Mouse (Mus musculus): ENCODE measurements around the gene Tpcn2. TPM values are rescaled to one million over a fixed set of nuclear protein-coding genes. Genes with fewer than 3 reads are reported as not detected.

Tpcn2 gene
- 9.1 and 10.3 TPM in 2 replicates for polyA plus RNA-seq (2015; fragmentation: Nextera tagmentation; extraction: Ambion mirVana)

DNA sequence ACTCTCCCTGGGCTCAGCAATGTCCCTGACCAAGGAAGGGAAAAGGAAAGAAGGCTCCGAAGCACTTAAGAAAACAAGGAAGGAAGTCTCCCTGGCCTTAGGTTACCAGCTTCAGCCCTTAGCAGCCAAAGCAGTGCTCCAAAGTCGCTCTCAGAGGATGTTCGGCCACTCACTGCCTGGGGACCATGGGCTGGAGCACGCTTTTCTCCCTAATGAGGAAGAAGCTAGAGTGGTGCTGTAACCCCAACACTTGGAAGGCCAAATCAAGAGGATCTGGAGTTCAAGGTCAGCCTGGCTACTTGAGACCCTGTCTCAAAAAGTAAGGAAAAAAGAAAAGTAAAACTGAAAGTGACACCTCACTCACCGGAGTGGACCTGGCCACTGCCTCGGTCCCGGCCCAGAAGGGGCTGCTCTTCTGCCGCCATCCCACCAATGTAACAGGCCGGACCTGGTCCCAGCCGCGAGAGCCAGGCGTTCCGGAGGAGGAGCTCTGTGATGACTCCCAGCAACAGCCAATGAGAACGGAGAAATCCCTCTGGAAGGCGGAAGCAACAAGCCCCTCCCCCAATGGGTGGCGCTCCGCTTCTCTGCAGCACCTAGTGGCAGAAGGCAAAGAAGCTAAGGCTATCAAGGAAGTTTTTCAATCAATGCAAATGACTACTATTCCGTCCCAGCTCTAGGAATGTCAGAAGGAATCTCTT, at the start of gene Tpcn2:
Gene Tpcn2 (minus strand): TSS at position 525 of the 701 bp plus-strand sequence.
- H3K4me2 ChIP-seq = peak within 1 kb of the TSS; percentile 88

DNA sequence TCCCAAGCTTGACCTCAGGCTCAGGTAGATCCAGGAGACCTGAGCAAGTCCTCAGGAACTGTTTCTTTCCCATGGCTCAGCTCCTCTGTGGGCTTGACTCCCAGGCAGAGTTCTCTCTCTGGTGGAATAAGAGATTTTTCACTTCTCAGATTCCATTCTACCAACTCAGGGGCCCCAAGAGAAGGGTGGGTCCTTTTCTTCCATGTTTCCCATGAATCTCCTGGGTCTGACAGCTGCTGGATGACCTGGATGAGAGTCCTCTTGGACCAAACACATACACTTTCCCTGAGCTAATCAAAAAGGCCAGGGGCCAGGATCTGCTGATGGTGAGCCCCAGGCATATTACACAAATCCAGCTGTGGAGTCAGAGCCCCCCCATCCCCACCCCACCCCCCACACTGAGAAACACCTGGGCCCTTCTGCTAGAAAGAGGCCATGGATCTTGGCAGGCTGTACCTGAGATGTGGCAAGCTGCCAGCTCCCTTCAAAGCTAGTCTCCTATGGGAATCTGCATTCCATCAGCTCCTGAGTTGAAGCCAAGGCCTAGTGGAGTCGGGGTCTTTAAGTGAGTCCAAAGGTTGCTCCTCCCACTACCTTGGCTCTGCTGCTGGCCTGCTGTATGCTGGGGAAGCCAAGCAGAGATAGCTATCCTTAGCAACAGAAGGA, 48.7 kb upstream of the Tpcn2 start:
- Histone ChIP-seq H3K4me1 (peaks cover 15% of the 10 kb centered on the region; the same call in 1 of the 2 replicates), H3K4me2 (no peak overlapping the region), H3K36me3 (no peaks in the 10 kb centered on the region), H3K4me3 (replicated peaks) (no peak overlapping the region), H3K9me3 (no peaks in the 10 kb centered on the region), H3K27ac (peak overlapping the region; percentile 37; the same call in 1 of the 2 replicates), H3K27me3 (replicated peaks) (no peaks in the 10 kb centered on the region), H3K9ac (no peak overlapping the region)
- peak; percentile 54 for ATAC-seq (ENCODE audit: insufficient read depth, low FRiP score, low read depth)
- WGBS = 32% methylated on average over 1 of the region's 1 CpGs

More for the DNA sequence above, at the start of gene Tpcn2:
- Histone ChIP-seq H3K27me3 (replicated peaks) (no peaks in the 10 kb centered on the region), H3K9ac (peak within 1 kb of the TSS; percentile 45; the same call in 1 of the 2 replicates), H3K4me1 (peaks cover 20% of the 10 kb centered on the region), H3K36me3 (peaks cover 11% of the 10 kb centered on the region; the same call in 1 of the 2 replicates), H3K4me3 (replicated peaks) (peak within 1 kb of the TSS; percentile 64), H3K27ac (peak within 1 kb of the TSS; percentile 11), H3K9me3 (no peaks in the 10 kb centered on the region)
- peak; percentile 91 for ATAC-seq (ENCODE audit: insufficient read depth, low FRiP score, low read depth)
- 1% methylated on average over 18 of the region's 18 CpGs for WGBS

DNA sequence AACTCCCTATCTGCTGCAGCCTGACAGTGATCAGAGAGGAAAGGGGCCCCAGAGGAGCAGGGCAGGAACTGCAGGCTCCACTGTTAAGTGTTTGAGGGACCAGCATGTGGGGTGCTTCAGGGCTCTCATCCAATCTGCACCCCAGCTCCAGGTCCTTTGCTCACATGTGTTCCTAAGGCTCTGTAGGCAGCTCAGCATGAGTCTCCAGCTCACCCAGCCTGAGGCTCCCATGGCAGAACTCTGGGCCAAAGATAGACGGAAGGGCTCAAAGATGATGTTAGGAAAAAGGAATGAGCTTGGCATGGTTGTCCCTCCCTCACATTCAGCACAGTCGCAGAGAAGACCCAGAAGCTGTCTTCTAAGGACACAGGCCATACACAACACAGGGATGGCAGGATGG, 46.8 kb upstream of the Tpcn2 start:
- Histone ChIP-seq H3K27ac (no peak overlapping the region), H3K4me1 (peaks cover 15% of the 10 kb centered on the region; the same call in 1 of the 2 replicates), H3K9me3 (no peaks in the 10 kb centered on the region), H3K4me3 (replicated peaks) (no peak overlapping the region), H3K27me3 (replicated peaks) (no peaks in the 10 kb centered on the region), H3K4me2 (no peak overlapping the region), H3K36me3 (no peaks in the 10 kb centered on the region), H3K9ac (no peak overlapping the region)
- no peak for ATAC-seq (ENCODE audit: insufficient read depth, low FRiP score, low read depth)
- WGBS = 53% methylated on average over 2 of the region's 2 CpGs

GRCm38 (mm10) chr7:145329982-145330381, 46.2 kb upstream of the Tpcn2 start:
- WGBS = 56% methylated on average over 2 of the region's 2 CpGs
- Histone ChIP-seq H3K9ac (no peak overlapping the region), H3K9me3 (no peaks in the 10 kb centered on the region), H3K27me3 (replicated peaks) (no peaks in the 10 kb centered on the region), H3K4me2 (no peak overlapping the region), H3K4me1 (peaks cover 15% of the 10 kb centered on the region; the same call in 1 of the 2 replicates), H3K27ac (no peak overlapping the region), H3K4me3 (replicated peaks) (no peak overlapping the region), H3K36me3 (no peaks in the 10 kb centered on the region)
- ATAC-seq (ENCODE audit: insufficient read depth, low FRiP score, low read depth) = no peak

DNA sequence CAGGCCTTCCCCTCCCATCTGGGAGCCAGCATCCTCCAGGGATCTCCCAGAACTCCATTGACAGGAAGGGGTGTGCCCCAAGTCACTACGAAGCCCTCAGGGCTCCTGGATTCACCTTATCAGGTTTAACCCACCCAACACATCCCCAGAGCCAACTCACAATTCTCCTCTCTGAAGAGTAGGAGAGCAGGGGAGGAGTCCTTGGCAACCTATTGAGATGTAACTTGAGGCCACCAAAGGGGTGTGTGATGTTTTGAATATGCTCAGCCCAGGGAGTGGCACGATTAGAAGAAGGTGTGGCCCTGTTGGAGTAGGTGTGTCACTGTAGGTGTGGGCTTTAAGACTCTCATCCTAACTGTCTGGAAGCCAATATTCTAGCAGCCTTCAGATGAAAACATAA, 41.9 kb upstream of the Tpcn2 start:
- Histone ChIP-seq H3K4me2 (no peak overlapping the region), H3K4me1 (0 out of 2 replicates have a peak, but pooled peaks cover 5% of the 10 kb centered on the region), H3K9me3 (no peaks in the 10 kb centered on the region), H3K4me3 (replicated peaks) (no peak overlapping the region), H3K27me3 (replicated peaks) (no peaks in the 10 kb centered on the region), H3K27ac (no peak overlapping the region), H3K36me3 (no peaks in the 10 kb centered on the region), H3K9ac (no peak overlapping the region)
- ATAC-seq (ENCODE audit: insufficient read depth, low FRiP score, low read depth) = no peak
- WGBS = 21% methylated on average over 2 of the region's 2 CpGs

DNA sequence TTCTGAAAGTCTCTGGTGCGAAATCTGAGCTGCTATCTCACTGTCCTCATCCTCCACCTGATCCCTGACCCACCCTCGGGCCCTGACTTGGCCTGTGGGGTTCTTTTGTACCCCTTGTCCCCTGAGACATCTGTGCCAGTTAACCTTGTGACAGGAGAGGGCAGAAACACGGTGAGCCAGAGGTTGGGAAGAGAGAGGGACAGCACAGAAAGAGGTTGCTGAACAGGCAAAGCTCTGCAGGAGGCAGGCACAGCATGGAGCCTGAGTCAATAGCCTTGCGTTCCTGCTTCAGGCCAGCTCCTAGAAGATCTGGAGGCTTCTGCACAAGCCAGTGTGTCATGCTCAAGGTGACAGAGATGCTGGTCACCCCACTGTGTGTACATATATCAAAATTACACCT, 39.8 kb upstream of the Tpcn2 start:
- H3K4me3 ChIP-seq (replicated peaks) = no peak overlapping the region
- no peak overlapping the region for H3K27ac ChIP-seq
- H3K27me3 ChIP-seq (replicated peaks) = no peaks in the 10 kb centered on the region
- H3K4me2 ChIP-seq = no peak overlapping the region
- no peaks in the 10 kb centered on the region for H3K36me3 ChIP-seq
- H3K9ac ChIP-seq = no peak overlapping the region
- H3K9me3 ChIP-seq = no peaks in the 10 kb centered on the region
- WGBS = 38% methylated on average over 4 of the region's 4 CpGs
- ATAC-seq (ENCODE audit: insufficient read depth, low FRiP score, low read depth) = no peak
- no peaks in the 10 kb centered on the region for H3K4me1 ChIP-seq

DNA sequence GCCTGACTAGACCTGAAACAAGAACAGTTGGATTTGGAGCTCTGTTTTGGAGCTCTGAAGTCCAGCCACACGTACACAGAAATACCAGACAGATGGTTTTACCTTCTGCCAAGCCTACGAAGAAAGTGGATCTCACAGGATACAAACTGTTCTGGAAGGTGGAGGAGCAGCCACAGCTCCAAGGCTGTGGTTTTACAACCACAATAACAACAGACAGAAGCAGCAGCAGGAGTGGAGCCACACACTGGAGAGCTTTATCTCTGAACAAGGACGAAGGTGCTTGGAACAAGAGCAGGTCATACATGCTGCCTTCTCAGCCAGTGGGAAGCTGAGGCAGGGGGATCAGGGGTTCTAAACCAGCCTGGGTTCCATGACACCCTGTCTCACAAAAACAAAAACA, 35.7 kb upstream of the Tpcn2 start:
- no peaks in the 10 kb centered on the region for H3K9me3 ChIP-seq
- no peak for ATAC-seq (ENCODE audit: insufficient read depth, low FRiP score, low read depth)
- no peak overlapping the region for H3K4me3 ChIP-seq (replicated peaks)
- H3K36me3 ChIP-seq = no peaks in the 10 kb centered on the region
- H3K9ac ChIP-seq = no peak overlapping the region
- H3K4me2 ChIP-seq = no peak overlapping the region
- 66% methylated on average over 3 of the region's 3 CpGs for WGBS
- H3K27ac ChIP-seq = no peak overlapping the region
- H3K27me3 ChIP-seq (replicated peaks) = no peaks in the 10 kb centered on the region
- no peaks in the 10 kb centered on the region for H3K4me1 ChIP-seq

DNA sequence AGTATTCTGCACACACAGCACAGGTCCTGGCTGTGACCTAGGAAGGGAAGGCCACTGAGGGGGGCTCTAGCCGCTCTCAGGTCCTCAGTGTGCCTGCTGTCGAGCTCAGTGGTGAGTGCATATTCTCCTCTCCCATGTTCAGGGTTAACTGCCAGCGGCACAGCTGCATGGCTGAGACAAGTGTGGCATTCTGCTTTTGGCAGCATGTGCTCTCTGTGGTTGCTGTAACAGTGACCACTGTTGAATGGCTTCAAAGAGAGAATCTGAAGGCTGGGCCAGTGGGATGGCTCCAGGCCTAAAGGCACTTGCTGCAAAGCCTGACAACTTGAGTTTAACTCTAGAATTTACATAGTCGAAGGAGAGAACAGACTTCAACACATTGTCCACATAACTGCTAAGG, 33.7 kb upstream of the Tpcn2 start:
- no peak overlapping the region for H3K27ac ChIP-seq
- no peaks in the 10 kb centered on the region for H3K27me3 ChIP-seq (replicated peaks)
- ATAC-seq (ENCODE audit: insufficient read depth, low FRiP score, low read depth) = no peak
- H3K9ac ChIP-seq = no peak overlapping the region
- H3K4me2 ChIP-seq = no peak overlapping the region
- 79% methylated on average over 4 of the region's 4 CpGs for WGBS
- H3K36me3 ChIP-seq = no peaks in the 10 kb centered on the region
- no peaks in the 10 kb centered on the region for H3K4me1 ChIP-seq
- no peak overlapping the region for H3K4me3 ChIP-seq (replicated peaks)
- no peaks in the 10 kb centered on the region for H3K9me3 ChIP-seq

DNA sequence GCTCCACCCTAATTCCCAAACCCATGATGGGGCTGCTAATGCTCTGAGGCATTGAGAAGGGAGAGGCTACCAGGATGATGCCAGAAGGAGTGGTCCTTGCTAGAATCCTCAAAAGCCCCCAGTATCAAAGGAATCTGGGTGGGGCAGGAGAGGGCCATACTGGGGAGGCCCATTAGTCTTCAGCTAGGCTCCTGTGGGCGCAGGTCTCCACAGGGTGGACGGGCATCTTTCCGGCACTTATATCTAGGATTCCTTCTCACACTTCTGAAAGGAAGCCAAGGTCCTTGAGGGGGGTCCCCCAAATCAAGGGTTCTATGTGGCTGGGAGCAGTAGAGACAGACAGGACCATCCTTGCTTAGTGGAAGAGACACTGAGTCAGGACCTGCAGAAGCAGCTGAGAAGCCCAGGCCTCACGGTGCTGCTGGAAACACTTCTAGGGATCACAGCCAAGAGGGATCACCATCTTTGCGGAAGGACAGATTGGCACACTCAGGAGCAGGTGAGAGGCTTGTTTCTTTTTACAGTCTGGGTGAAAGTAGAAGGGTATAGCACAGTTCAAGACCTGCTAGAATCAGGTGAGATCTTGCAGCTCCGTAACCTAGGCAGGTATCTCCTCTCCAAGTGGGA, 31.1 kb upstream of the Tpcn2 start, which contains the start of gene Mrgprd:
Gene Mrgprd (plus strand): TSS at position 51 of the 627 bp plus-strand sequence.
- Histone ChIP-seq H3K27me3 (replicated peaks) (no peaks in the 10 kb centered on the region), H3K4me2 (no peak within 1 kb of the TSS), H3K4me3 (replicated peaks) (no peak within 1 kb of the TSS), H3K9ac (no peak within 1 kb of the TSS), H3K9me3 (no peaks in the 10 kb centered on the region), H3K36me3 (no peaks in the 10 kb centered on the region), H3K4me1 (no peaks in the 10 kb centered on the region), H3K27ac (no peak within 1 kb of the TSS)
- ATAC-seq (ENCODE audit: insufficient read depth, low FRiP score, low read depth) = no peak
- 89% methylated on average over 6 of the region's 6 CpGs for WGBS

GRCm38 (mm10) chr7:145312137-145312536, 28.3 kb upstream of the Tpcn2 start:
- Histone ChIP-seq H3K27ac (no peak overlapping the region), H3K27me3 (replicated peaks) (no peaks in the 10 kb centered on the region), H3K4me2 (no peak overlapping the region), H3K9ac (no peak overlapping the region), H3K4me3 (replicated peaks) (no peak overlapping the region), H3K9me3 (no peaks in the 10 kb centered on the region), H3K36me3 (no peaks in the 10 kb centered on the region), H3K4me1 (no peaks in the 10 kb centered on the region)
- ATAC-seq (ENCODE audit: insufficient read depth, low FRiP score, low read depth) = no peak
- 56% methylated on average over 3 of the region's 3 CpGs for WGBS

GRCm38 (mm10) chr7:145310526-145310925, 26.7 kb upstream of the Tpcn2 start:
- Histone ChIP-seq H3K9me3 (no peaks in the 10 kb centered on the region), H3K4me2 (no peak overlapping the region), H3K4me1 (no peaks in the 10 kb centered on the region), H3K27me3 (replicated peaks) (no peaks in the 10 kb centered on the region), H3K9ac (no peak overlapping the region), H3K27ac (no peak overlapping the region), H3K36me3 (no peaks in the 10 kb centered on the region), H3K4me3 (replicated peaks) (no peak overlapping the region)
- no peak for ATAC-seq (ENCODE audit: insufficient read depth, low FRiP score, low read depth)
- WGBS = 56% methylated on average over 5 of the region's 5 CpGs

- Histone ChIP-seq H3K36me3 (no peaks in the 10 kb centered on the region), H3K4me2 (no peak overlapping the region), H3K9ac (no peak overlapping the region), H3K4me3 (replicated peaks) (no peak overlapping the region), H3K27ac (no peak overlapping the region), H3K9me3 (no peaks in the 10 kb centered on the region), H3K4me1 (no peaks in the 10 kb centered on the region), H3K27me3 (replicated peaks) (no peaks in the 10 kb centered on the region)
- WGBS = 73% methylated on average over 1 of the region's 1 CpGs
- ATAC-seq (ENCODE audit: insufficient read depth, low FRiP score, low read depth) = no peak
These were observed 26.1 kb upstream of the Tpcn2 start for GRCm38 (mm10) chr7:145309877-145310276.

Measured in stomach, embryonic 15.5 days (tissue).